Mouse (Mus musculus) ES-E14 (cell line): ENCODE data around the gene Apc2. TPM values are rescaled to one million over a fixed set of nuclear protein-coding genes. Genes with fewer than 3 reads are reported as not detected.

Source experiments
- DNase-seq: peaks from one replicate; pipeline ENCODE4 v3.0.0-alpha.2; 2013; ENCODE audit warnings: low read depth, low spot score
- H3K27ac ChIP-seq: 2 replicates; pipeline ENCODE4 v1.5.1; 2012; ENCODE audit warnings: low read depth, mild to moderate bottlenecking, low read length, moderate library complexity, mixed read lengths; ENCODE audit not compliant: poor library complexity, insufficient read depth, severe bottlenecking
- H3K36me3 ChIP-seq: 2 replicates; pipeline ENCODE4 v1.6.1; 2012; ENCODE audit warnings: mild to moderate bottlenecking, low read length, moderate library complexity, mixed read lengths; ENCODE audit not compliant: control insufficient read depth, poor library complexity, insufficient read depth, severe bottlenecking
- H3K4me1 ChIP-seq, 2 experiments: fragments of 150-350 bp in 1 of 2; sonication (generic) in 1 of 2; 2 replicates each; pipeline ENCODE4 v1.6.1; 2012; ENCODE audit warnings: low read length in 2 of 2, mild to moderate bottlenecking in 1 of 2, mixed read lengths in 1 of 2; ENCODE audit not compliant: control insufficient read depth in 2 of 2, insufficient read depth in 2 of 2, poor library complexity in 1 of 2
- H3K4me3 ChIP-seq, 2 experiments: fragments of 150-350 bp in 1 of 2; sonication (generic) in 1 of 2; 2 replicates each; pipeline ENCODE4 v1.5.1; 2012; ENCODE audit warnings: low read length in 2 of 2, low read depth in 1 of 2, mild to moderate bottlenecking in 1 of 2, mixed read lengths in 1 of 2; ENCODE audit not compliant: insufficient read depth in 1 of 2, poor library complexity in 1 of 2, severe bottlenecking in 1 of 2
- H3K9ac ChIP-seq: 2 replicates; pipeline ENCODE4 v1.6.1; 2012; ENCODE audit warnings: low read depth, mild to moderate bottlenecking, low read length, mixed read lengths; ENCODE audit not compliant: poor library complexity, insufficient read depth, severe bottlenecking
- H3K9me3 ChIP-seq: fragments of 150-350 bp; sonication (generic); 2 replicates; pipeline ENCODE4 v1.6.1; 2012; ENCODE audit warnings: low read depth, mild to moderate bottlenecking, low read length; ENCODE audit not compliant: control insufficient read depth, insufficient read depth
- CHD2 ChIP-seq: IDR thresholded peaks from 2 replicates; pipeline ENCODE4 v1.6.1; 2014; ENCODE audit warnings: mild to moderate bottlenecking, low read depth, low read length, inconsistent platforms
- HCFC1 ChIP-seq: IDR thresholded peaks from 2 replicates; pipeline ENCODE4 v1.6.1; 2012; ENCODE audit warnings: low read length, inconsistent platforms, borderline replicate concordance; ENCODE audit not compliant: insufficient read depth
- MAFK ChIP-seq: IDR thresholded peaks from 2 replicates; pipeline ENCODE4 v1.6.1; 2014; ENCODE audit warnings: mild to moderate bottlenecking, low read depth, low read length, inconsistent platforms; ENCODE audit not compliant: insufficient read depth
- ZC3H11A ChIP-seq: IDR thresholded peaks from 2 replicates; pipeline ENCODE4 v1.6.1; 2012; ENCODE audit warnings: low read depth, mild to moderate bottlenecking, inconsistent platforms, low read length, borderline replicate concordance
- ZNF384 ChIP-seq: IDR thresholded peaks from 2 replicates; pipeline ENCODE4 v1.6.1; 2012; ENCODE audit warnings: low read depth, low read length, inconsistent platforms
- in situ Hi-C, 2 experiments: fragments of 600-800 bp; cut with MboI; formaldehyde crosslinking; loops; one replicate each; pipeline ENCODE4 v1.15.1; 2025; ENCODE audit warnings: low sequenced_read_pairs in 2 of 2, inconsistent platforms in 1 of 2; ENCODE audit not compliant: unreplicated experiment in 2 of 2
- total RNA-seq: library from RNA; depleted of rRNA; stranded (reverse); fragments of 300-350 nt; gene quantifications from 2 replicates; pipeline ENCODE4 v1.2.3, GENCODE M21; 2012

Gene Apc2
- total RNA-seq, 1 experiment: 4.6 TPM

GRCm38 (mm10) chr10:80279273-80279672 is 16.5 kb upstream of the Apc2 start:
- Histone ChIP-seq H3K36me3 (peaks cover 82% of the 10 kb centered on the region), H3K27ac (no peak overlapping the region), H3K9me3 (no peaks in the 10 kb centered on the region), H3K4me3 (no peak overlapping the region), H3K9ac (no peak overlapping the region), H3K4me1 (peaks cover 0 to 13% of the 10 kb centered on the region in 2 experiments; a peak in 1 of 4 replicates)
- DNase-seq: no peak
- TF ChIP-seq ZNF384 (no peak), MAFK (no peak), HCFC1 (no peak), CHD2 (no peak), ZC3H11A (no peak)
- in situ Hi-C loops: no loop called here

GRCm38 (mm10) chr10:80281304-80281703 is 14.5 kb upstream of the Apc2 start:
- TF ChIP-seq CHD2 (no peak), ZC3H11A (no peak), HCFC1 (no peak), ZNF384 (no peak), MAFK (no peak)
- peaks cover 0 to 19% of the 10 kb centered on the region in 2 experiments; a peak in 1 of 4 replicates for H3K4me1 ChIP-seq
- DNase-seq: no peak
- no peak overlapping the region for H3K27ac ChIP-seq
- in situ Hi-C loops: no loop called here
- H3K9me3 ChIP-seq: no peaks in the 10 kb centered on the region
- H3K36me3 ChIP-seq: peaks cover 85% of the 10 kb centered on the region
- H3K9ac ChIP-seq: no peak overlapping the region; the same call in 1 of the 2 replicates
- H3K4me3 ChIP-seq: no peak overlapping the region

- Histone ChIP-seq H3K9me3 (no peaks in the 10 kb centered on the region), H3K9ac (no peak overlapping the region), H3K36me3 (peaks cover 85% of the 10 kb centered on the region), H3K4me1 (peaks cover 0 to 19% of the 10 kb centered on the region in 2 experiments; a peak in 1 of 4 replicates), H3K4me3 (no peak overlapping the region), H3K27ac (no peak overlapping the region)
- in situ Hi-C loops: no loop called here
- no peak for TF ChIP-seq CHD2
- no peak for TF ChIP-seq ZC3H11A
- no peak for TF ChIP-seq HCFC1
- TF ChIP-seq ZNF384: no peak
- TF ChIP-seq MAFK: no peak
- DNase-seq: no peak
These were observed 13.8 kb upstream of the Apc2 start for GRCm38 (mm10) chr10:80281921-80282371.

GRCm38 (mm10) chr10:80282481-80283441 is 13.0 kb upstream of the Apc2 start:
- H3K4me3 ChIP-seq: no peak overlapping the region
- in situ Hi-C loops: no loop called here
- H3K27ac ChIP-seq: no peak overlapping the region
- H3K9ac ChIP-seq: no peak overlapping the region
- H3K36me3 ChIP-seq: peaks cover 85% of the 10 kb centered on the region
- no peak for TF ChIP-seq ZC3H11A
- no peak for TF ChIP-seq ZNF384
- TF ChIP-seq HCFC1: no peak
- TF ChIP-seq CHD2: no peak
- TF ChIP-seq MAFK: no peak
- DNase-seq: no peak
- H3K9me3 ChIP-seq: no peaks in the 10 kb centered on the region
- peaks cover 0 to 19% of the 10 kb centered on the region in 2 experiments; a peak in 1 of 4 replicates for H3K4me1 ChIP-seq
